Comparison of ENCODE assay signal across 24 mouse cellular contexts in genomic region chr8:118628702-118629101, GRCm38 (mm10).
DNase-seq lines count a peak whose midpoint lies in the region; ATAC-seq lines count a peak whose summit lies in the region.
"Had no signal": no experiment of that assay in that cellular context is flagged by ENCODE, and none has a peak within 500 bp of the region (broad histone marks: within the 10 kb centered on the region; RNA-seq: fewer than 3 reads in every experiment).

No protein-coding gene starts in this region.

- no peaks in the 10 kb centered on the region for H3K36me3 ChIP-seq in forebrain, embryonic 15.5 days
- no peaks in the 10 kb centered on the region for H3K36me3 ChIP-seq in forebrain, embryonic 12.5 days (replicated peaks)
- H3K36me3 ChIP-seq: embryonic facial prominence, embryonic 10.5 days; heart, embryonic 13.5 days; limb, embryonic 10.5 days; neural tube, embryonic 12.5 days; stomach, embryonic 15.5 days had no signal

- H3K27ac ChIP-seq in forebrain, embryonic 15.5 days (replicated peaks): peak overlapping the region; percentile 63
- no peak overlapping the region for H3K27ac ChIP-seq in forebrain, embryonic 12.5 days
- H3K27ac ChIP-seq: embryonic facial prominence, embryonic 10.5 days; heart, embryonic 13.5 days; layer of hippocampus, adult 2 months; limb, embryonic 10.5 days; neural tube, embryonic 12.5 days; stomach, embryonic 15.5 days had no signal

- ATAC-seq in forebrain, embryonic 15.5 days (replicated peaks): no peak
- ATAC-seq in forebrain, embryonic 12.5 days (ENCODE audit: low FRiP score): no peak
- ATAC-seq: liver, postnatal 0 days had no signal

- intact Hi-C loops in left cerebral cortex, postnatal 4 days (cut with DNase I): no loop called here
- intact Hi-C loops in left cerebral cortex, postnatal 14 days (cut with DNase I): no loop called here

- no peaks in the 10 kb centered on the region for H3K27me3 ChIP-seq in forebrain, embryonic 15.5 days
- no peaks in the 10 kb centered on the region for H3K27me3 ChIP-seq in forebrain, embryonic 12.5 days
- H3K27me3 ChIP-seq: heart, embryonic 13.5 days; neural tube, embryonic 12.5 days; stomach, embryonic 15.5 days had no signal

- H3K4me3 ChIP-seq in forebrain, embryonic 15.5 days: no peak overlapping the region
- no peak overlapping the region for H3K4me3 ChIP-seq in forebrain, embryonic 12.5 days (replicated peaks)
- H3K4me3 ChIP-seq: embryonic facial prominence, embryonic 10.5 days; heart, embryonic 13.5 days; layer of hippocampus, adult 2 months; limb, embryonic 10.5 days; neural tube, embryonic 12.5 days; stomach, embryonic 15.5 days had no signal

- H3K9me3 ChIP-seq in forebrain, embryonic 15.5 days: no peaks in the 10 kb centered on the region
- H3K9me3 ChIP-seq in forebrain, embryonic 12.5 days: no peaks in the 10 kb centered on the region
- H3K9me3 ChIP-seq: embryonic facial prominence, embryonic 10.5 days; heart, embryonic 13.5 days; limb, embryonic 10.5 days; neural tube, embryonic 12.5 days; stomach, embryonic 15.5 days had no signal

- no peak overlapping the region for H3K9ac ChIP-seq in forebrain, embryonic 15.5 days (replicated peaks)
- no peak overlapping the region for H3K9ac ChIP-seq in forebrain, embryonic 12.5 days
- H3K9ac ChIP-seq: heart, embryonic 13.5 days; liver, postnatal 0 days; neural tube, embryonic 12.5 days; stomach, embryonic 15.5 days had no signal

- no peak overlapping the region for H3K4me2 ChIP-seq in forebrain, embryonic 15.5 days (replicated peaks)
- no peak overlapping the region for H3K4me2 ChIP-seq in forebrain, embryonic 12.5 days
- H3K4me2 ChIP-seq: heart, embryonic 13.5 days; neural tube, embryonic 12.5 days; stomach, embryonic 15.5 days had no signal

- peak; percentile 24 for DNase-seq in left cerebral cortex, postnatal 4 days
- no peak for DNase-seq in left cerebral cortex, postnatal 14 days (ENCODE audit: low spot score in 2 of 2)
- DNase-seq in adipocyte (ENCODE audit: low spot score): peak; percentile 20
- DNase-seq in brain, embryonic 18.5 days (ENCODE audit: low read depth, low spot score): peak; percentile 34
- DNase-seq in lung, postnatal 36 days: no peak
- DNase-seq: adrenal gland, adult 2 months; B cell, adult 2 months; cerebellum, adult 11 months; gastrocnemius, postnatal 10 days; heart, adult 11 months; kidney, adult 8-10 months; kidney, postnatal 14 days; liver, postnatal 0 days; lung, postnatal 10 days; right cerebral cortex, postnatal 25 days; thymus, adult 18-20 months had no signal

- 40% methylated on average over 8 of the region's 8 CpGs for WGBS in forebrain, embryonic 15.5 days
- 63% methylated on average over 8 of the region's 8 CpGs for WGBS in forebrain, embryonic 12.5 days

- H3K4me1 ChIP-seq in forebrain, embryonic 15.5 days: 0 out of 2 replicates have a peak, but pooled peaks cover 4% of the 10 kb centered on the region
- no peaks in the 10 kb centered on the region for H3K4me1 ChIP-seq in forebrain, embryonic 12.5 days
- H3K4me1 ChIP-seq: embryonic facial prominence, embryonic 10.5 days; limb, embryonic 10.5 days; neural tube, embryonic 12.5 days; stomach, embryonic 15.5 days had no signal

Comparison
In these comparisons a context has a peak if more than half of its experiments do, and no peak if none do; other contexts are left out.
1. DNase-seq: peak in left cerebral cortex, postnatal 4 days (single experiment), adipocyte (single experiment) and brain, embryonic 18.5 days (single experiment); none in left cerebral cortex, postnatal 14 days (0 of 2) and lung, postnatal 36 days (single experiment).